Mouse (Mus musculus): Measurements from ENCODE around the gene Catsperz. TPM values are rescaled to one million over a fixed set of nuclear protein-coding genes. Genes with fewer than 3 reads are reported as not detected.

Catsperz gene
- polyA plus RNA-seq, 1 experiment = 0.83 TPM

- H3K36me3 ChIP-seq (replicated peaks; ENCODE audit: low read length) = peaks cover 29% of the 10 kb centered on the region
- H3K4me1 ChIP-seq = peaks cover 51% of the 10 kb centered on the region
- TF ChIP-seq FLI1 (IDR thresholded peaks at IDR 0.05; ENCODE audit: low read length) (no peak), GATA1 (IDR thresholded peaks at IDR 0.05; ENCODE audit: borderline replicate concordance, low read length) (no peak)
- peaks cover 33% of the 10 kb centered on the region for H3K27me3 ChIP-seq (replicated peaks)
- no peaks in the 10 kb centered on the region for H3K9me3 ChIP-seq
- no peak overlapping the region for H3K4me3 ChIP-seq (replicated peaks)
Measured at GRCm38 (mm10) chr19:6937541-6938465, 12.6 kb upstream of the Catsperz start.

DNA sequence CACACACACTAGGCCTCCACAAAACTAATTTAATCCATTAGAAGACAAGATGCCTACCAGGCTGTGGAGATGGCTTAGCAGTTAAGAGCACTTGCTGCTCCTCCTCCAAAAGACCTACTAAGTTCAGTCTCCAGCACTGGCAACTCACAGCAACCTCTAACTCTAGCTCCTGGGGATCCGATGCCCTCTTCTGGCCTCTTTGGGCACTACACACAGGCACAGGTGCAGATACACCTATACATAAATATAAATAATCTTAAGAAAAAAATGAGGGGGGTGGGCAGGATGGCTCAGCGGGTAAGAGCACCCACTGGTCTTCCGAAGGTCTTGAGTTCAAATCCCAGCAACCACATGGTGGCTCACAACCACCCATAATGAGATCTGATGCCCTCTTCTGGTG is 11.1 kb upstream of the Catsperz start:
- no peak for TF ChIP-seq GATA1 (IDR thresholded peaks at IDR 0.05; ENCODE audit: borderline replicate concordance, low read length)
- no peak for TF ChIP-seq FLI1 (IDR thresholded peaks at IDR 0.05; ENCODE audit: low read length)
- H3K4me1 ChIP-seq = peaks cover 59% of the 10 kb centered on the region
- H3K9me3 ChIP-seq = no peaks in the 10 kb centered on the region
- H3K4me3 ChIP-seq (replicated peaks) = no peak overlapping the region
- peaks cover 29% of the 10 kb centered on the region for H3K36me3 ChIP-seq (replicated peaks; ENCODE audit: low read length)
- peaks cover 48% of the 10 kb centered on the region for H3K27me3 ChIP-seq (replicated peaks)

GRCm38 (mm10) chr19:6934195-6934977 is 9.2 kb upstream of the Catsperz start, which contains the start of gene Kcnk4:
Kcnk4 (minus strand) TSS chr19:6934515.
- Histone ChIP-seq H3K27me3 (replicated peaks) (peaks cover 59% of the 10 kb centered on the region), H3K4me3 (replicated peaks) (peak within 1 kb of the TSS; percentile 89), H3K36me3 (replicated peaks; ENCODE audit: low read length) (peaks cover 20% of the 10 kb centered on the region), H3K9me3 (no peaks in the 10 kb centered on the region), H3K4me1 (peaks cover 49% of the 10 kb centered on the region)
- no peak for TF ChIP-seq GATA1 (IDR thresholded peaks at IDR 0.05; ENCODE audit: borderline replicate concordance, low read length)
- no peak for TF ChIP-seq FLI1 (IDR thresholded peaks at IDR 0.05; ENCODE audit: low read length)

DNA sequence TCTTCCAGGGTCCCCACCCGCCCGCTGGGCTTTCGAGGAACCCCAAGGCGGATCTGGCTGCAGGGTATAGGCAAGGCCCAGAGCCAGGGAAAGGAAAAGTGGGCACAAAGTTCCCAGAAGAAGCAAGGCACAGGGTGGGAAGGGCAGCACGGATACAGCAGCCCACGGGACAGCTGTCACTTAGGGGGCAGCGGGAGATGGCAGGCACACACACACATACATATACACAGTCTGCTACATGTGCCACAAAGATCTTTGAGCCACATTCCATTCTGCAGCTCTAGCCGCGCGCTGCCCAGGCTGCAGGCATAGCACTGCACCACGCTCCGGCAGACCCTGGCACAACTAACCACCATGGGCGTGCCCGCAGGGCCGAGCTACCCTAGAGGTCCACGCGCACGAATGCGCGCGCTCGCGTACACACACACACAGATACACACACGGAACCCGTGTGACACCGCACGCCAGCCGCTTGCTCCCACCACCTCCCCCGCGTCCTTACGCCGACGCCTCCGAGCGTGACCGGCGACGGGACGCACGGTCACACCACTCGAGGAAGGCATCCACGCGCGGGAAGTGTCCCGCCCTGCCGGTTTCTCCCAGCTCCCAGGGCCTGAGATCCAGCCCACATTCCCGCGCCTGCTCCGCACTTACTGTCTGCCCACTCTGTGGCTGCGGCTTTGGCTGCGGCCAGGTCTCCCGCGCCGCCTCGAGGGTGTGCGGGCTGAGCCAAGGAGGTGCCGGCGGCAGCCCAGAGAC is 8.4 kb upstream of the Catsperz start:
- H3K27me3 ChIP-seq (replicated peaks) = peaks cover 65% of the 10 kb centered on the region
- peaks cover 12% of the 10 kb centered on the region for H3K36me3 ChIP-seq (replicated peaks; ENCODE audit: low read length)
- no peak for TF ChIP-seq FLI1 (IDR thresholded peaks at IDR 0.05; ENCODE audit: low read length)
- no peak for TF ChIP-seq GATA1 (IDR thresholded peaks at IDR 0.05; ENCODE audit: borderline replicate concordance, low read length)
- peaks cover 44% of the 10 kb centered on the region for H3K4me1 ChIP-seq
- no peaks in the 10 kb centered on the region for H3K9me3 ChIP-seq
- H3K4me3 ChIP-seq (replicated peaks) = peak overlapping the region; percentile 89

GRCm38 (mm10) chr19:6933102-6933435 is 7.9 kb upstream of the Catsperz start:
- H3K36me3 ChIP-seq (replicated peaks; ENCODE audit: low read length) = peaks cover 6% of the 10 kb centered on the region
- no peaks in the 10 kb centered on the region for H3K9me3 ChIP-seq
- TF ChIP-seq GATA1 (IDR thresholded peaks at IDR 0.05; ENCODE audit: borderline replicate concordance, low read length) = no peak
- H3K4me3 ChIP-seq (replicated peaks) = no peak overlapping the region
- peaks cover 44% of the 10 kb centered on the region for H3K4me1 ChIP-seq
- peaks cover 68% of the 10 kb centered on the region for H3K27me3 ChIP-seq (replicated peaks)

DNA sequence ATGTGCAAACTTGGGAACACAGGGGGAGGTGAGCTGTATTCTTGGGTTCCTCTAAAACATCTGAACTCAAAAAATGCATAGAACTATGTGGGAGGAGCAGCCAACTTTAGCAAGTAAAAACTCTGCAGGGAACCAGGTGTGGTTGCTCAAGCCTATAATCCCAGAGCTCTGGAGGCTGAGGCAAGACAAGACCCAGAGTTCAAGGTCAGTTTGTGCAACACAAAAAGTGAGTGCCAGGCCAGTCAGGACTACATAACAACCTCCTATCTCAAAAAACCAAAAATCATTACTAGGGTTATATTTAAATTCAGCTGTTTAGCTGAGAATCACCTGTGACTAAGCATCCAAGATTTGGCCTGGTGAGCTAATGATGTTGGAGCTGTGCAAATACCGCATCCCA is 6.8 kb upstream of the Catsperz start:
- peaks cover 49% of the 10 kb centered on the region for H3K4me1 ChIP-seq
- H3K9me3 ChIP-seq = no peaks in the 10 kb centered on the region
- peaks cover 78% of the 10 kb centered on the region for H3K27me3 ChIP-seq (replicated peaks)
- no peak overlapping the region for H3K4me3 ChIP-seq (replicated peaks)
- H3K36me3 ChIP-seq (replicated peaks; ENCODE audit: low read length) = no peaks in the 10 kb centered on the region
- TF ChIP-seq FLI1 (IDR thresholded peaks at IDR 0.05; ENCODE audit: low read length) (no peak), GATA1 (IDR thresholded peaks at IDR 0.05; ENCODE audit: borderline replicate concordance, low read length) (no peak)

- TF ChIP-seq GATA1 (IDR thresholded peaks at IDR 0.05; ENCODE audit: borderline replicate concordance, low read length) = no peak
- Histone ChIP-seq H3K27me3 (replicated peaks) (peaks cover 86% of the 10 kb centered on the region), H3K36me3 (replicated peaks; ENCODE audit: low read length) (no peaks in the 10 kb centered on the region), H3K4me1 (peaks cover 59% of the 10 kb centered on the region), H3K4me3 (replicated peaks) (no peak overlapping the region), H3K9me3 (peaks cover 3% of the 10 kb centered on the region)
Measured at GRCm38 (mm10) chr19:6931002-6931401, 5.8 kb upstream of the Catsperz start.

DNA sequence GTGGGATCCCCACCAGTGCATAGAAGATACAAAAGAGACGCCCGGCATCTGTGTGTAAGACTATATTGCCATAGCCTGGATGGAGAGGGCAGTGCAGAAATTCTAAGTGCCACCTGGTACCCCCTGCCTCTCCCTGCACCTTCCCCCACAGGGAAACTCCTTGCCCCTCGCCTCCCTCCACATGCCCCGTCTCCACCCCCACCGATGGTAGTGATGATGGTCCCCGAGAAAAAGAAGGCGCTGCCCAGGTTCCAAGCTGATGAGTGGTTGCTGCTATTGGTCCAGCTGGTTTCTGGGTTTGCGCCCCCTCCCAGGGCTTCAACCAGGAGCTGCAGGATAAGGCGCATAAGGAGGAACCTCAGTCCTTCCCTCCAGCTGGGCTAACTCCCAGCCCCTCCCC is 2.9 kb upstream of the Catsperz start:
- peaks cover 73% of the 10 kb centered on the region for H3K27me3 ChIP-seq (replicated peaks)

GRCm38 (mm10) chr19:6926559-6927255 is 1.5 kb upstream of the Catsperz start:
- no peaks in the 10 kb centered on the region for H3K36me3 ChIP-seq (replicated peaks; ENCODE audit: low read length)
- peaks cover 7% of the 10 kb centered on the region for H3K9me3 ChIP-seq
- TF ChIP-seq GATA1 (IDR thresholded peaks at IDR 0.05; ENCODE audit: borderline replicate concordance, low read length) = no peak
- TF ChIP-seq FLI1 (IDR thresholded peaks at IDR 0.05; ENCODE audit: low read length) = no peak
- peaks cover 75% of the 10 kb centered on the region for H3K4me1 ChIP-seq
- peak overlapping the region; percentile 66 for H3K4me3 ChIP-seq (replicated peaks)
- peaks cover 59% of the 10 kb centered on the region for H3K27me3 ChIP-seq (replicated peaks)

More for the DNA sequence above, 2.9 kb upstream of the Catsperz start:
- H3K36me3 ChIP-seq (replicated peaks; ENCODE audit: low read length) = no peaks in the 10 kb centered on the region
- no peak for TF ChIP-seq GATA1 (IDR thresholded peaks at IDR 0.05; ENCODE audit: borderline replicate concordance, low read length)
- peaks cover 7% of the 10 kb centered on the region for H3K9me3 ChIP-seq
- H3K4me1 ChIP-seq = peaks cover 74% of the 10 kb centered on the region
- no peak overlapping the region for H3K4me3 ChIP-seq (replicated peaks)
